Mouse (Mus musculus): ENCODE measurements at regions not wholly inside any gene's neighbourhood (a gene's known extent, or its start where the extent isn't known, plus 50 kb on each side); places are given as distances from the start of the nearest gene placed in this dataset.
"Not testable (repeated sequence)": the region's sequence is repeated elsewhere in the genome, so short reads cannot be mapped to it uniquely, and the experiment has no call there.

GRCm38 (mm10) chr12:15122586-15123212, 694.0 kb downstream of the Trib2 start:
- DNase-seq (ENCODE audit: low read depth), result no peak

GRCm38 (mm10) chr12:15115556-15115955, 701.2 kb downstream of the Trib2 start:
- DNase-seq (ENCODE audit: low read depth), result no peak

GRCm38 (mm10) chr12:15114793-15115192, 701.9 kb downstream of the Trib2 start:
- peak; percentile 20 for DNase-seq (ENCODE audit: low read depth)

GRCm38 (mm10) chr12:15111049-15111448, 705.7 kb downstream of the Trib2 start:
- no peak for DNase-seq (ENCODE audit: low read depth)

- DNase-seq (ENCODE audit: low read depth), result no peak
Observed at GRCm38 (mm10) chr12:15104876-15105275, 711.8 kb downstream of the Trib2 start.

- DNase-seq (ENCODE audit: low read depth), result peak; percentile 26
Observed at GRCm38 (mm10) chr12:15078615-15079014, 738.1 kb downstream of the Trib2 start.

GRCm38 (mm10) chr12:15064351-15064750, 752.4 kb downstream of the Trib2 start:
- no peak for DNase-seq (ENCODE audit: low read depth)

GRCm38 (mm10) chr12:15051387-15051786, 765.3 kb downstream of the Trib2 start:
- no peak for DNase-seq (ENCODE audit: low read depth)

- no peak for DNase-seq (ENCODE audit: low read depth)
Observed at GRCm38 (mm10) chr12:15043264-15043663, 773.5 kb downstream of the Trib2 start.

GRCm38 (mm10) chr12:15011091-15011490, 805.6 kb downstream of the Trib2 start:
- DNase-seq (ENCODE audit: low read depth), result no peak

GRCm38 (mm10) chr12:15002401-15002800, 814.3 kb downstream of the Trib2 start:
- DNase-seq (ENCODE audit: low read depth), result not testable (repeated sequence)
